Mouse (Mus musculus): ENCODE measurements at regions not wholly inside any gene's neighbourhood (a gene's known extent, or its start where the extent isn't known, plus 50 kb on each side); places are given as distances from the start of the nearest gene placed in this dataset.

- Histone ChIP-seq H3K36me3 (ENCODE audit: control insufficient read depth, insufficient read depth, low read length) (no peaks in the 10 kb centered on the region), H3K4me3 (ENCODE audit: low read depth, low read length) (no peak overlapping the region), H3K4me1 (ENCODE audit: control insufficient read depth, insufficient read depth, insufficient read length, low read length) (no peaks in the 10 kb centered on the region), H3K27me3 (ENCODE audit: control insufficient read depth, insufficient read depth, low read length) (no peaks in the 10 kb centered on the region), H3K27ac (ENCODE audit: insufficient read depth, low read depth, low read length) (no peak overlapping the region)
- TF ChIP-seq POLR2A (IDR thresholded peaks at IDR 0.05; ENCODE audit: low read depth, low read length) = no peak
- TF ChIP-seq CTCF (IDR thresholded peaks at IDR 0.05; ENCODE audit: extremely low read depth, insufficient read length, insufficient replicate concordance, low read depth, low read length) = no peak
- 78% methylated on average over 3 of the region's 3 CpGs for WGBS
Observed at GRCm38 (mm10) chr5:73792216-73792615, 141.0 kb downstream of the Spata18 start.

GRCm38 (mm10) chr5:73796201-73796600 lies 145.0 kb downstream of the Spata18 start:
- Histone ChIP-seq H3K27ac (ENCODE audit: insufficient read depth, low read depth, low read length) (no peak overlapping the region), H3K4me1 (ENCODE audit: control insufficient read depth, insufficient read depth, insufficient read length, low read length) (no peaks in the 10 kb centered on the region), H3K4me3 (ENCODE audit: low read depth, low read length) (no peak overlapping the region), H3K36me3 (ENCODE audit: control insufficient read depth, insufficient read depth, low read length) (no peaks in the 10 kb centered on the region), H3K27me3 (ENCODE audit: control insufficient read depth, insufficient read depth, low read length) (no peaks in the 10 kb centered on the region)
- 58% methylated on average over 2 of the region's 2 CpGs for WGBS
- TF ChIP-seq CTCF (IDR thresholded peaks at IDR 0.05; ENCODE audit: extremely low read depth, insufficient read length, insufficient replicate concordance, low read depth, low read length) (no peak), POLR2A (IDR thresholded peaks at IDR 0.05; ENCODE audit: low read depth, low read length) (no peak)

GRCm38 (mm10) chr5:73797980-73798379 lies 146.8 kb downstream of the Spata18 start:
- Histone ChIP-seq H3K27me3 (ENCODE audit: control insufficient read depth, insufficient read depth, low read length) (no peaks in the 10 kb centered on the region), H3K27ac (ENCODE audit: insufficient read depth, low read depth, low read length) (no peak overlapping the region), H3K36me3 (ENCODE audit: control insufficient read depth, insufficient read depth, low read length) (no peaks in the 10 kb centered on the region), H3K4me3 (ENCODE audit: low read depth, low read length) (no peak overlapping the region), H3K4me1 (ENCODE audit: control insufficient read depth, insufficient read depth, insufficient read length, low read length) (no peaks in the 10 kb centered on the region)
- TF ChIP-seq POLR2A (IDR thresholded peaks at IDR 0.05; ENCODE audit: low read depth, low read length) = no peak
- TF ChIP-seq CTCF (IDR thresholded peaks at IDR 0.05; ENCODE audit: extremely low read depth, insufficient read length, insufficient replicate concordance, low read depth, low read length) = no peak
- WGBS = 82% methylated on average over 3 of the region's 3 CpGs

GRCm38 (mm10) chr5:73803431-73803830 lies 152.3 kb downstream of the Spata18 start:
- H3K4me1 ChIP-seq (ENCODE audit: control insufficient read depth, insufficient read depth, insufficient read length, low read length) = no peaks in the 10 kb centered on the region
- H3K27ac ChIP-seq (ENCODE audit: insufficient read depth, low read depth, low read length) = no peak overlapping the region
- no peak overlapping the region for H3K4me3 ChIP-seq (ENCODE audit: low read depth, low read length)
- no peaks in the 10 kb centered on the region for H3K36me3 ChIP-seq (ENCODE audit: control insufficient read depth, insufficient read depth, low read length)
- 48% methylated on average over 1 of the region's 1 CpGs for WGBS
- TF ChIP-seq CTCF (IDR thresholded peaks at IDR 0.05; ENCODE audit: extremely low read depth, insufficient read length, insufficient replicate concordance, low read depth, low read length) (no peak), POLR2A (IDR thresholded peaks at IDR 0.05; ENCODE audit: low read depth, low read length) (no peak)
- no peaks in the 10 kb centered on the region for H3K27me3 ChIP-seq (ENCODE audit: control insufficient read depth, insufficient read depth, low read length)

- no peaks in the 10 kb centered on the region for H3K36me3 ChIP-seq (ENCODE audit: control insufficient read depth, insufficient read depth, low read length)
- no peak overlapping the region for H3K4me3 ChIP-seq (ENCODE audit: low read depth, low read length)
- no peak overlapping the region for H3K27ac ChIP-seq (ENCODE audit: insufficient read depth, low read depth, low read length)
- H3K4me1 ChIP-seq (ENCODE audit: control insufficient read depth, insufficient read depth, insufficient read length, low read length) = no peaks in the 10 kb centered on the region
- TF ChIP-seq CTCF (IDR thresholded peaks at IDR 0.05; ENCODE audit: extremely low read depth, insufficient read length, insufficient replicate concordance, low read depth, low read length) (no peak), POLR2A (IDR thresholded peaks at IDR 0.05; ENCODE audit: low read depth, low read length) (no peak)
- H3K27me3 ChIP-seq (ENCODE audit: control insufficient read depth, insufficient read depth, low read length) = no peaks in the 10 kb centered on the region
- WGBS = 73% methylated on average over 4 of the region's 4 CpGs
Observed at GRCm38 (mm10) chr5:73804556-73805230, 153.5 kb downstream of the Spata18 start.

GRCm38 (mm10) chr5:73810660-73811059 lies 159.5 kb downstream of the Spata18 start:
- Histone ChIP-seq H3K27me3 (ENCODE audit: control insufficient read depth, insufficient read depth, low read length) (no peaks in the 10 kb centered on the region), H3K36me3 (ENCODE audit: control insufficient read depth, insufficient read depth, low read length) (no peaks in the 10 kb centered on the region), H3K4me3 (ENCODE audit: low read depth, low read length) (no peak overlapping the region), H3K27ac (ENCODE audit: insufficient read depth, low read depth, low read length) (no peak overlapping the region), H3K4me1 (ENCODE audit: control insufficient read depth, insufficient read depth, insufficient read length, low read length) (no peaks in the 10 kb centered on the region)
- TF ChIP-seq CTCF (IDR thresholded peaks at IDR 0.05; ENCODE audit: extremely low read depth, insufficient read length, insufficient replicate concordance, low read depth, low read length) (no peak), POLR2A (IDR thresholded peaks at IDR 0.05; ENCODE audit: low read depth, low read length) (no peak)
- WGBS = 32% methylated on average over 3 of the region's 3 CpGs

GRCm38 (mm10) chr5:73811094-73811521 lies 159.9 kb downstream of the Spata18 start:
- TF ChIP-seq POLR2A (IDR thresholded peaks at IDR 0.05; ENCODE audit: low read depth, low read length) (no peak), CTCF (IDR thresholded peaks at IDR 0.05; ENCODE audit: extremely low read depth, insufficient read length, insufficient replicate concordance, low read depth, low read length) (no peak)
- 64% methylated on average over 3 of the region's 3 CpGs for WGBS
- H3K36me3 ChIP-seq (ENCODE audit: control insufficient read depth, insufficient read depth, low read length) = no peaks in the 10 kb centered on the region
- no peak overlapping the region for H3K4me3 ChIP-seq (ENCODE audit: low read depth, low read length)
- H3K27me3 ChIP-seq (ENCODE audit: control insufficient read depth, insufficient read depth, low read length) = no peaks in the 10 kb centered on the region
- no peaks in the 10 kb centered on the region for H3K4me1 ChIP-seq (ENCODE audit: control insufficient read depth, insufficient read depth, insufficient read length, low read length)
- no peak overlapping the region for H3K27ac ChIP-seq (ENCODE audit: insufficient read depth, low read depth, low read length)

All from small intestine, adult 2 months (tissue).